Mouse (Mus musculus) stomach, postnatal 0 days (tissue): ENCODE results near the gene Hk1.

Experiments
- CTCF ChIP-seq: IDR thresholded peaks from 2 replicates; pipeline ENCODE4 v1.5.1; 2016; ENCODE audit warnings: antibody characterized with exemption, low read depth, mild to moderate bottlenecking, moderate library complexity
- EP300 ChIP-seq: optimal IDR thresholded peaks from 2 replicates; pipeline ENCODE3; 2016; ENCODE audit warnings: antibody characterized with exemption

GRCm38 (mm10) chr10:62300006-62300827 lies 79.5 kb downstream of the Hk1 start:
- TF ChIP-seq EP300 (no peak), CTCF (no peak)
